Mouse (Mus musculus) mouse embryonic stem cell (cell line): ENCODE results near the gene Hoxd10.

Experiments
- in situ Hi-C, 2 experiments: fragments of 300-500 bp; cut with MboI; formaldehyde crosslinking; loops; 1 replicate in 1 of 2; 3 replicates in 1 of 2; pipeline ENCODE4 v1.14.3; 2019 to 2020; ENCODE audit warnings: low sequenced_read_pairs in 2 of 2, low pct_unique_long_range_greater_than_20kb in 1 of 2, mixed read lengths in 1 of 2; ENCODE audit not compliant: unreplicated experiment in 1 of 2

Hoxd10 gene

GRCm38 (mm10) chr2:74675666-74676282 is 15.9 kb upstream of the Hoxd10 start:
- in situ Hi-C loops = loop anchor here (10.0 to 25.0 kb wide), 2 partner anchors 912 to 1111 kb away; no protein-coding TSS in a partner anchor

GRCm38 (mm10) chr2:74676376-74677052 is 15.2 kb upstream of the Hoxd10 start:
- in situ Hi-C loops = loop anchor here (10.0 to 25.0 kb wide), 2 partner anchors 911 to 1112 kb away; no protein-coding TSS in a partner anchor

GRCm38 (mm10) chr2:74677106-74677505 is 14.6 kb upstream of the Hoxd10 start:
- in situ Hi-C loops = loop anchor here (10.0 to 25.0 kb wide), 2 partner anchors 910 to 1112 kb away; no protein-coding TSS in a partner anchor

GRCm38 (mm10) chr2:74678891-74679595 is 12.7 kb upstream of the Hoxd10 start, which contains the start of gene Hoxd11:
Gene Hoxd11, plus strand, starts transcription at chr2:74679557.
- in situ Hi-C loops = loop anchor here (10.0 to 25.0 kb wide), 2 partner anchors 908 to 1114 kb away; no protein-coding TSS in a partner anchor

GRCm38 (mm10) chr2:74679596-74679971 is 12.1 kb upstream of the Hoxd10 start:
- in situ Hi-C loops = loop anchor here (10.0 to 25.0 kb wide), 2 partner anchors 908 to 1115 kb away; no protein-coding TSS in a partner anchor

GRCm38 (mm10) chr2:74679980-74680379 is 11.7 kb upstream of the Hoxd10 start:
- in situ Hi-C loops = loop anchor here (10.0 to 25.0 kb wide), 3 partner anchors 55 to 1115 kb away; no protein-coding TSS in a partner anchor

GRCm38 (mm10) chr2:74680561-74681398 is 10.9 kb upstream of the Hoxd10 start:
- in situ Hi-C loops = loop anchor here (10.0 to 25.0 kb wide), 2 partner anchors 54 to 907 kb away; no protein-coding TSS in a partner anchor

- in situ Hi-C loops = loop anchor here (10.0 to 25.0 kb wide), 2 partner anchors 53 to 905 kb away; no protein-coding TSS in a partner anchor
These were observed 9.9 kb upstream of the Hoxd10 start for GRCm38 (mm10) chr2:74681594-74682531.

GRCm38 (mm10) chr2:74682796-74683195 is 8.9 kb upstream of the Hoxd10 start:
- in situ Hi-C loops = loop anchor here (10.0 to 25.0 kb wide), 2 partner anchors 52 to 905 kb away; no protein-coding TSS in a partner anchor

- in situ Hi-C loops = loop anchor here (10.0 to 25.0 kb wide), 2 partner anchors 51 to 904 kb away; no protein-coding TSS in a partner anchor
These were observed 8.2 kb upstream of the Hoxd10 start for GRCm38 (mm10) chr2:74683471-74683951.

GRCm38 (mm10) chr2:74684106-74684505 is 7.6 kb upstream of the Hoxd10 start:
- in situ Hi-C loops = loop anchor here (10.0 to 25.0 kb wide), 2 partner anchors 51 to 903 kb away; no protein-coding TSS in a partner anchor

- in situ Hi-C loops = loop anchor here (10.0 to 25.0 kb wide), 2 partner anchors 50 to 902 kb away; no protein-coding TSS in a partner anchor
These were observed 6.6 kb upstream of the Hoxd10 start for GRCm38 (mm10) chr2:74685059-74685603.

- in situ Hi-C loops = loop anchor here (10.0 to 25.0 kb wide), 2 partner anchors 48 to 901 kb away; no protein-coding TSS in a partner anchor
These were observed 5.3 kb upstream of the Hoxd10 start for GRCm38 (mm10) chr2:74686301-74686987.

- in situ Hi-C loops = loop anchor here (10.0 to 25.0 kb wide), 2 partner anchors 48 to 900 kb away; no protein-coding TSS in a partner anchor
These were observed 4.6 kb upstream of the Hoxd10 start for GRCm38 (mm10) chr2:74686988-74687697.
